Mouse (Mus musculus): Measurements from ENCODE around the gene Gpr89. TPM values are rescaled to one million over a fixed set of nuclear protein-coding genes. Genes with fewer than 3 reads are reported as not detected.

The Gpr89 gene
- polyA plus RNA-seq, 1 experiment, result 19.5 TPM

DNA sequence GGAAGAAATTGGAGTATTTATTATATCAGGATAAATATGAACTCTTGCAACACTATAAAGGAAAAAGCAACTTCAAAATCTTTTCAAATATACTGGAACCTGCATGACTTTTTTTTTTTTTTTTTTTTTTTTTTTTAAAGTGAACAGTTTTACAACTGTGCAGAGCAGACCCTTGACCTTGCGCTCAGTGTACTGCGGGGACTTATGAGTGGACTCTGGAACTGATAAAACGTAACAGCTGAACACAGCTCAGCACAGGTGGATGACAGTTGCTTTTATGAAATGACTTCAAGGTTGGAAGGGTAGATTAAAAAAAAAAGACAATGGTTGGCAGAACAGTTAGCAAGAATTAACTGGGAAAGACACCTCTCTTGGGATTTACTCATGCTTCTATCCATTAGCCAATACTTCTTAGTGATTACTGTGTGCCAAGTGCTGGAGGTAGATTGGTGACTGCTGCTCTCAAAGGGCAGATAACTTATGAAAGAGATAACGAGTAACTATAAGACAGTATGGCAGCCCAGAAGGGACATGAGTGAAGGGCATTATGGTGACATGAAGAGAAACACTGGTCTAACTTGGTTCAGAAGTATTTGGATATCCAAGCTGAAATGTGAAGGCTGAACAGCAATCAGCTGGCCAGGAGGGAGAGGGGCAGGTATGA is 2.7 kb downstream of the Gpr89 start:
- Histone ChIP-seq H3K4me1 (replicated peaks; ENCODE audit: control insufficient read depth, insufficient read depth, low read length) (no peaks in the 10 kb centered on the region; the same call in 1 of the 2 replicates), H3K27me3 (ENCODE audit: control insufficient read depth, insufficient read depth, low read length) (no peaks in the 10 kb centered on the region), H3K27ac (ENCODE audit: control insufficient read depth, insufficient read depth, low read length) (no peak overlapping the region), H3K36me3 (ENCODE audit: control insufficient read depth, insufficient read depth, low read length) (no peaks in the 10 kb centered on the region), H3K4me3 (ENCODE audit: control insufficient read depth, insufficient read depth, low read length) (no peak overlapping the region)
- WGBS, result 98% methylated on average over 4 of the region's 4 CpGs
- DNase-seq, result no peak
- TF ChIP-seq CTCF (IDR thresholded peaks at IDR 0.05; ENCODE audit: borderline replicate concordance, control insufficient read depth, extremely low read depth, insufficient read depth, low read length, poor library complexity) (no peak), POLR2A (IDR thresholded peaks at IDR 0.05; ENCODE audit: control insufficient read depth, extremely low read depth, insufficient read depth, low read length, poor library complexity) (no peak)

GRCm38 (mm10) chr3:96883690-96884089 is 21.5 kb downstream of the Gpr89 start:
- 48% methylated on average over 7 of the region's 7 CpGs for WGBS
- H3K27ac ChIP-seq (ENCODE audit: control insufficient read depth, insufficient read depth, low read length), result no peak overlapping the region
- TF ChIP-seq POLR2A (IDR thresholded peaks at IDR 0.05; ENCODE audit: control insufficient read depth, extremely low read depth, insufficient read depth, low read length, poor library complexity) (no peak), CTCF (IDR thresholded peaks at IDR 0.05; ENCODE audit: borderline replicate concordance, control insufficient read depth, extremely low read depth, insufficient read depth, low read length, poor library complexity) (no peak)

DNA sequence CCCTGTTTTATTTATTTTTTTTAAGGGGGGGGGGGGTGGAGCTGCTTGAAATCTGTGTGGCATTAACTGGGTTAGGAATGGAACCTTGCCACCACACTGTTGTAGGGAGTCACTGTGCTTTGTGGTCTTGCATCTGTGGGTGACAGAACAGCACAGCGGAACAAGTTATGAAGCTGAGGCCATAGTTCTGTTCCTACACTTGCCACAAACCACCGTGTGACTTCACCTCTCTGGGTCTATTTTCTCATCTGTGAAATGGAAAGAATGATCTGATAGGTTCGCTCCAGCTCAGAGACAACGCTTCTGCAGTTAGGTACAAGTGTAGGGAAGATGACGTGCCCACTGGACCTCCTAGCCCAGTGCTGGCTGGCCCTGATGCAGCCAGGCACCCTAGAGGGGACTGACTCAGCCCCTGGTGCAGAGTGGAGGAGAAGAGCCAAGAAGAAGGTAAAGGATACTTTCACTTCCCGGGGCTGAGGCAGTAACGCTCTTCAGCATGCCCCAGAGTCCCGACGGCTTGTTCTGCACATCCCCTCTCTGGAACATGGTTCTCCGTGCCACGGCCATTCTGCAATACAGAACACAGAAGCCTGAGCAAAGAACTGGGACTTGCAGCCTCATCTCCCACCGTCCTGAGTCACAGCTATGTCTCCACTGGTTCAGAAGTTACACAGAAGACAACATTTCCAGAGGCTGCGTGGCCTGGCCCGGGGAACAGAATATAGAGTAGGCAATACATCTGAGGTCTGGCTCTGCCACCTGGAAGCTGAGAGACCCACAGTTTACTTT is 22.9 kb downstream of the Gpr89 start:
- H3K4me1 ChIP-seq (replicated peaks; ENCODE audit: control insufficient read depth, insufficient read depth, low read length), result peaks cover 8% of the 10 kb centered on the region; the same call in 1 of the 2 replicates
- no peak for DNase-seq
- no peak overlapping the region for H3K4me3 ChIP-seq (ENCODE audit: control insufficient read depth, insufficient read depth, low read length)
- H3K27me3 ChIP-seq (ENCODE audit: control insufficient read depth, insufficient read depth, low read length), result no peaks in the 10 kb centered on the region
- WGBS, result 89% methylated on average over 14 of the region's 14 CpGs
- H3K36me3 ChIP-seq (ENCODE audit: control insufficient read depth, insufficient read depth, low read length), result peaks cover 11% of the 10 kb centered on the region
- TF ChIP-seq POLR2A (IDR thresholded peaks at IDR 0.05; ENCODE audit: control insufficient read depth, extremely low read depth, insufficient read depth, low read length, poor library complexity), result no peak
- no peak for TF ChIP-seq CTCF (IDR thresholded peaks at IDR 0.05; ENCODE audit: borderline replicate concordance, control insufficient read depth, extremely low read depth, insufficient read depth, low read length, poor library complexity)
- no peak overlapping the region for H3K27ac ChIP-seq (ENCODE audit: control insufficient read depth, insufficient read depth, low read length)

More at GRCm38 (mm10) chr3:96883690-96884089, 21.5 kb downstream of the Gpr89 start:
- Histone ChIP-seq H3K36me3 (ENCODE audit: control insufficient read depth, insufficient read depth, low read length) (peaks cover 13% of the 10 kb centered on the region), H3K4me1 (replicated peaks; ENCODE audit: control insufficient read depth, insufficient read depth, low read length) (peaks cover 8% of the 10 kb centered on the region; the same call in 1 of the 2 replicates), H3K27me3 (ENCODE audit: control insufficient read depth, insufficient read depth, low read length) (no peaks in the 10 kb centered on the region), H3K4me3 (ENCODE audit: control insufficient read depth, insufficient read depth, low read length) (no peak overlapping the region)
- DNase-seq, result no peak

- no peak overlapping the region for H3K27ac ChIP-seq (ENCODE audit: control insufficient read depth, insufficient read depth, low read length)
- WGBS, result 83% methylated on average over 6 of the region's 6 CpGs
Observed at GRCm38 (mm10) chr3:96881557-96881956, 23.6 kb downstream of the Gpr89 start.

GRCm38 (mm10) chr3:96880385-96880784 is 24.8 kb downstream of the Gpr89 start:
- Histone ChIP-seq H3K36me3 (ENCODE audit: control insufficient read depth, insufficient read depth, low read length) (peaks cover 13% of the 10 kb centered on the region), H3K27me3 (ENCODE audit: control insufficient read depth, insufficient read depth, low read length) (no peaks in the 10 kb centered on the region), H3K4me3 (ENCODE audit: control insufficient read depth, insufficient read depth, low read length) (no peak overlapping the region), H3K27ac (ENCODE audit: control insufficient read depth, insufficient read depth, low read length) (no peak overlapping the region), H3K4me1 (replicated peaks; ENCODE audit: control insufficient read depth, insufficient read depth, low read length) (peaks cover 8% of the 10 kb centered on the region; the same call in 1 of the 2 replicates)
- DNase-seq, result no peak
- 93% methylated on average over 4 of the region's 4 CpGs for WGBS
- TF ChIP-seq CTCF (IDR thresholded peaks at IDR 0.05; ENCODE audit: borderline replicate concordance, control insufficient read depth, extremely low read depth, insufficient read depth, low read length, poor library complexity) (no peak), POLR2A (IDR thresholded peaks at IDR 0.05; ENCODE audit: control insufficient read depth, extremely low read depth, insufficient read depth, low read length, poor library complexity) (no peak)

More at GRCm38 (mm10) chr3:96881557-96881956, 23.6 kb downstream of the Gpr89 start:
- H3K27me3 ChIP-seq (ENCODE audit: control insufficient read depth, insufficient read depth, low read length), result no peaks in the 10 kb centered on the region
- H3K36me3 ChIP-seq (ENCODE audit: control insufficient read depth, insufficient read depth, low read length), result peaks cover 11% of the 10 kb centered on the region
- no peak for TF ChIP-seq POLR2A (IDR thresholded peaks at IDR 0.05; ENCODE audit: control insufficient read depth, extremely low read depth, insufficient read depth, low read length, poor library complexity)
- no peak for TF ChIP-seq CTCF (IDR thresholded peaks at IDR 0.05; ENCODE audit: borderline replicate concordance, control insufficient read depth, extremely low read depth, insufficient read depth, low read length, poor library complexity)
- peaks cover 8% of the 10 kb centered on the region; the same call in 1 of the 2 replicates for H3K4me1 ChIP-seq (replicated peaks; ENCODE audit: control insufficient read depth, insufficient read depth, low read length)
- H3K4me3 ChIP-seq (ENCODE audit: control insufficient read depth, insufficient read depth, low read length), result no peak overlapping the region
- DNase-seq, result no peak

DNA sequence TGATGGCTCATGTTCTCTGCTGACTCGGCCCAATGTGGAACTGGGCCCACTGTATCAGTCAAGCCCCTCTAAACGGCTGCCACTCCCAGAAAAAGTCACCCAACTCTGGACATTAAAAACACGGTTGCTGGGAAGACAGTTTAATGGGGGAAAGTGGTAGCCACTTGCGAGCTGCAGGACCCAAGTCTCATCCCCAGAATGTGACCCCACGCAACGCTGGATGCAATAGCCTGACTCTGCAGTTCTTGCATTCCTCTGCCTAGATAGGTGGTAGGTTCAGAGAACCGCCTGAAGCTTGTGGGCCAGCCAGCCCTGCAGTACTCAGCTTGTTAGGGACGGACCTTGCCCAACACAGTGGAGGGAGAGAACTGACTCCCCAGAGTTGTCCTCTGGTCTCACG is 25.6 kb downstream of the Gpr89 start:
- no peak for DNase-seq
- WGBS, result 97% methylated on average over 9 of the region's 9 CpGs
- H3K36me3 ChIP-seq (ENCODE audit: control insufficient read depth, insufficient read depth, low read length), result peaks cover 18% of the 10 kb centered on the region
- H3K4me1 ChIP-seq (replicated peaks; ENCODE audit: control insufficient read depth, insufficient read depth, low read length), result peaks cover 8% of the 10 kb centered on the region; the same call in 1 of the 2 replicates
- no peaks in the 10 kb centered on the region for H3K27me3 ChIP-seq (ENCODE audit: control insufficient read depth, insufficient read depth, low read length)
- no peak overlapping the region for H3K27ac ChIP-seq (ENCODE audit: control insufficient read depth, insufficient read depth, low read length)
- TF ChIP-seq POLR2A (IDR thresholded peaks at IDR 0.05; ENCODE audit: control insufficient read depth, extremely low read depth, insufficient read depth, low read length, poor library complexity) (no peak), CTCF (IDR thresholded peaks at IDR 0.05; ENCODE audit: borderline replicate concordance, control insufficient read depth, extremely low read depth, insufficient read depth, low read length, poor library complexity) (no peak)
- no peak overlapping the region for H3K4me3 ChIP-seq (ENCODE audit: control insufficient read depth, insufficient read depth, low read length)

All from thymus, adult 2 months (tissue).